Mouse (Mus musculus) cortical plate, adult 2 months (tissue): Measurements from ENCODE around the gene D630003M21Rik.

Source experiments
- CTCF ChIP-seq: fragments of 200-500 bp; IDR thresholded peaks from 2 replicates; pipeline ENCODE4 v1.5.1; 2011; ENCODE audit warnings: mild to moderate bottlenecking, control low read depth, low read length; ENCODE audit not compliant: insufficient read depth; ENCODE audit errors: extremely low read depth
- POLR2A ChIP-seq: fragments of 200-500 bp; IDR thresholded peaks from 2 replicates; pipeline ENCODE4 v1.6.1; 2011; ENCODE audit warnings: mild to moderate bottlenecking, low read length, control low read depth; ENCODE audit not compliant: insufficient read depth; ENCODE audit errors: extremely low read depth

DNA sequence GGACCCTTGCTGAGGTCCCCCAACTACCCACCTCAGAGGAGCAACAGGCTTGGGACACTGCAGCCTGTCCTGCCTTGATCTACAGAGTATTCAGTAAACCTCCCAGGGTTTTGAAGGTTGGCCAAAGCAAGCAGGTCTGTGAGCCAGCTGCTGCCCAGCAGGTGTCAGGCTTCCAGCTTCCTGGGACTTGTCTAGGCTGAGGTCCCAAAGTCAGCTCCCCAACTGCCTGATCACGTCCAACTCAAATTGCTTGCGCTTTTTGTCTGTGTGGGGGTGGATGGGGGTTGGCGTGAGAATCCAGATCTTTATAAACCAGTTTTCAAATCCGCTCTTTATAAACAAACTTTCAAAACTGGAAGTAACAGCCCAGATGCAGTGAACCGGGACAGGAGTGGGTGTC, 3.7 kb downstream of the D630003M21Rik start:
- TF ChIP-seq CTCF (0 out of 2 replicates have a peak, but pooled peaks have one; percentile 17), POLR2A (no peak)
